Mouse (Mus musculus) cortical plate, adult 2 months (tissue): ENCODE results near the gene Sult2b1.

Experiments used
- CTCF ChIP-seq: fragments of 200-500 bp; IDR thresholded peaks from 2 replicates; pipeline ENCODE4 v1.5.1; 2011; ENCODE audit warnings: mild to moderate bottlenecking, control low read depth, low read length; ENCODE audit not compliant: insufficient read depth; ENCODE audit errors: extremely low read depth
- POLR2A ChIP-seq: fragments of 200-500 bp; IDR thresholded peaks from 2 replicates; pipeline ENCODE4 v1.6.1; 2011; ENCODE audit warnings: mild to moderate bottlenecking, low read length, control low read depth; ENCODE audit not compliant: insufficient read depth; ENCODE audit errors: extremely low read depth

GRCm38 (mm10) chr7:45775237-45775636 lies 9.2 kb downstream of the Sult2b1 start:
- TF ChIP-seq POLR2A (no peak), CTCF (no peak)
